Mouse (Mus musculus): ENCODE measurements around the gene Nmnat2. TPM values are rescaled to one million over a fixed set of nuclear protein-coding genes. Genes with fewer than 3 reads are reported as not detected.

The Nmnat2 gene
- polyA plus RNA-seq, 1 experiment from 2014 or later = 47.7 TPM

DNA sequence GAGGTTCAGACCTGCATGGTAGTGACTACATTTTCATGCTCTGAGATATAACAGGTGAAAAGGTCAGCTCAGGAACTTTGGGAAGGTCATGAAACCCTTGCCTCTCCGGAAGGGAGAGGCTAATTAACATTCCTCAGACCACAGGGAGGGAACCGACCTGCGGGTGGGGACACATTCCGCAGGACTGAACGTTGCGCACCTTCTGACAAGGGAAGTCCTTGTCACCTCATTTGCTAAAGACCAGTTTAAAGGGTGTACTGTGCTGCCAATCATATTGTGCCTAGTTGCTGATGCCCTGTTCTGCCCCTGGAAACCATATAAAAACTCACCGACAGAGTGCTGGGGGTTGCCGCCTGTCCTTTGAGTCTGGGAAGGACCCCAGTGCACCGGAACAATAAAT, 54.5 kb downstream of the Nmnat2 start:
- no peak overlapping the region for H3K4me2 ChIP-seq (ENCODE audit: low read depth)
- H3K27me3 ChIP-seq (ENCODE audit: control insufficient read depth, insufficient read depth, low read length) = no peaks in the 10 kb centered on the region
- 55% methylated on average over 9 of the region's 9 CpGs for WGBS
- H3K9ac ChIP-seq (ENCODE audit: low read length) = no peak overlapping the region
- H3K36me3 ChIP-seq (ENCODE audit: control insufficient read depth, insufficient read depth, low read length) = no peaks in the 10 kb centered on the region
- H3K4me3 ChIP-seq (ENCODE audit: low read depth, low read length) = no peak overlapping the region
- DNase-seq (ENCODE audit: low spot score) = no peak
- H3K27ac ChIP-seq (ENCODE audit: low read depth, low read length) = no peak overlapping the region
- H3K9me3 ChIP-seq (ENCODE audit: control insufficient read depth, low read length) = no peaks in the 10 kb centered on the region
- H3K4me1 ChIP-seq (ENCODE audit: control insufficient read depth, insufficient read depth, low read length) = peaks cover 5% of the 10 kb centered on the region
- ATAC-seq (ENCODE audit: insufficient read depth, low FRiP score, low TSS enrichment) = no peak

- no peak overlapping the region for H3K27ac ChIP-seq (ENCODE audit: low read depth, low read length)
- no peaks in the 10 kb centered on the region for H3K27me3 ChIP-seq (ENCODE audit: control insufficient read depth, insufficient read depth, low read length)
- H3K4me2 ChIP-seq (ENCODE audit: low read depth) = no peak overlapping the region
- ATAC-seq (ENCODE audit: insufficient read depth, low FRiP score, low TSS enrichment) (no peak), DNase-seq (ENCODE audit: low spot score) (no peak)
- no peak overlapping the region for H3K4me3 ChIP-seq (ENCODE audit: low read depth, low read length)
- H3K9me3 ChIP-seq (ENCODE audit: control insufficient read depth, low read length) = no peaks in the 10 kb centered on the region
- H3K9ac ChIP-seq (ENCODE audit: low read length) = no peak overlapping the region
- H3K36me3 ChIP-seq (ENCODE audit: control insufficient read depth, insufficient read depth, low read length) = no peaks in the 10 kb centered on the region
- WGBS = 80% methylated on average over 13 of the region's 13 CpGs
- peaks cover 16% of the 10 kb centered on the region for H3K4me1 ChIP-seq (ENCODE audit: control insufficient read depth, insufficient read depth, low read length)
Measured at GRCm38 (mm10) chr1:153010353-153011351, 55.9 kb downstream of the Nmnat2 start.

GRCm38 (mm10) chr1:153011544-153011943, 56.8 kb downstream of the Nmnat2 start:
- Histone ChIP-seq H3K27ac (ENCODE audit: low read depth, low read length) (no peak overlapping the region), H3K4me2 (ENCODE audit: low read depth) (no peak overlapping the region), H3K9ac (ENCODE audit: low read length) (no peak overlapping the region), H3K36me3 (ENCODE audit: control insufficient read depth, insufficient read depth, low read length) (no peaks in the 10 kb centered on the region), H3K4me3 (ENCODE audit: low read depth, low read length) (no peak overlapping the region), H3K9me3 (ENCODE audit: control insufficient read depth, low read length) (no peaks in the 10 kb centered on the region), H3K27me3 (ENCODE audit: control insufficient read depth, insufficient read depth, low read length) (no peaks in the 10 kb centered on the region), H3K4me1 (ENCODE audit: control insufficient read depth, insufficient read depth, low read length) (peaks cover 20% of the 10 kb centered on the region)
- DNase-seq (ENCODE audit: low spot score) = no peak
- peak; percentile 24; the same call in 1 of the 2 replicates for ATAC-seq (ENCODE audit: insufficient read depth, low FRiP score, low TSS enrichment)
- WGBS = 88% methylated on average over 6 of the region's 6 CpGs

DNA sequence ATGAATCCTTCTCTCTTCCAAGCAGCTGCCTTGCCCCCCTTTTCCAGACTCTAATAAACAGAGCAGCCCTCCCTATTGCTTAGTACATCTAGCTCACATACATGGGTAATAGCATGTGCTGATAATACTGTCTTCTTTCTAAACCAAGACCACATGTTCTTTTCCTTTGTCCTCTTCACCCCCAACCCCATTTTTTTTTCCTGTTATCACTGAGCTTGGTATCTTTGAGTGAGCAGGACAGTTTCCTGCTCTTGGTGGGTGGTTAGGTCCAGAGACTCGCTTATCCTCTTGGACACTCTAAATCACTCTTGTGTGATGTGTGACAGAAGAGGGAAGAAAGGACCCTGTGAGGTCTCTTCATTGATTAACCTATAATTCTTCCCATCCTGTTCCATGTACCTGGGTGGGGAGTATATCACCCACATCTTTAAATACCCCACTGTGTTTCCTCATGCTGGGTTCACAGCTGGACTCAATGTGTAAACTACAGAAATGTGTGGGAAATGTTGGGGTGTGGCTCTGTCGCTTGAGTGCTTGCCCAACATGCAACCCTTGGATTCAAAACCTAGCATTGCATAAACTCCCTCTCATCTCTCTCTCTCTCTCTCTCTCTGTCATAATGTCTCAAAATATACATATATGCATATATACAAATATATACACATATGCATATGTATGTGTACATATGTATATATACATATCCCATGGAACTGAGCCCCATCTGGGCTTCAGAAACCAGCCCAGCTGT, 58.9 kb downstream of the Nmnat2 start:
- H3K36me3 ChIP-seq (ENCODE audit: control insufficient read depth, insufficient read depth, low read length) = no peaks in the 10 kb centered on the region
- peak overlapping the region; percentile 72; the same call in 1 of the 2 replicates for H3K27ac ChIP-seq (ENCODE audit: low read depth, low read length)
- no peak for DNase-seq (ENCODE audit: low spot score)
- H3K4me2 ChIP-seq (ENCODE audit: low read depth) = no peak overlapping the region
- no peak for ATAC-seq (ENCODE audit: insufficient read depth, low FRiP score, low TSS enrichment)
- H3K4me1 ChIP-seq (ENCODE audit: control insufficient read depth, insufficient read depth, low read length) = peaks cover 21% of the 10 kb centered on the region
- no peak overlapping the region for H3K4me3 ChIP-seq (ENCODE audit: low read depth, low read length)
- H3K27me3 ChIP-seq (ENCODE audit: control insufficient read depth, insufficient read depth, low read length) = no peaks in the 10 kb centered on the region
- WGBS = 83% methylated on average over 2 of the region's 2 CpGs
- H3K9me3 ChIP-seq (ENCODE audit: control insufficient read depth, low read length) = no peaks in the 10 kb centered on the region
- no peak overlapping the region for H3K9ac ChIP-seq (ENCODE audit: low read length)

GRCm38 (mm10) chr1:153014431-153015186, 59.8 kb downstream of the Nmnat2 start:
- peak overlapping the region; percentile 72 for H3K27ac ChIP-seq (ENCODE audit: low read depth, low read length)
- DNase-seq (ENCODE audit: low spot score) = no peak
- H3K4me2 ChIP-seq (ENCODE audit: low read depth) = no peak overlapping the region

DNA sequence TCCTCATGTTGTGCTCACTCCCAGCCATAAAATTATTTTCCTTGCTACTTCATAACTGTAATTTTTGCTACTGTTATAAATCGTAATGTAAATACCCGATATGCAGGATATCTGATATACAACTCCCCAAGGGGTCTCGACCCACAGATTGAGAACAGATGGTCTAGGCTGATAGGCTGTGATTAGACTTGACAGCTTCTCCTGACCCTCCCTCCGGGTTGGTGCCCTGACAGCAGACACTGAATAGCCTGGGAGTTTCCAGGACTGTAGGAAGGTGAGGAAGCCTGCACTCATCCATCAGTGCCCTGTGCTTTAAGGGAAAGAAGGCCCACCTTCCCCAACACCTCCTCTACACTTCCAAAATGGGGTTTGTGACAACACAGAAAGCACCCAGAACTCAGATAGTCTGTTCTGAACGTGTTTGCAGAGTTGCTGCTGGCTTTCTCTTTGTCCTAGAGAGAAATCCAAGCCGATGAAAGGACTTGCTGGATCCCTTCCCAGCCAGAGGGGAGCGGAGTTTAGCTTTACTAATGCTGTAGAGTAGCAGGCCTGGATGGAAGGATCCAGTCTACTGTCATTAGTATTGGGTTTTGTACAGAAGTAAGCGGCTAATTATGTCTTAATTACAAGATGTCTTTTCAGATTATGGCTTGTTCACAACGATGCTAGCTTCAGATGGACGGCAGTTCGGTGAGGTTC, 61.8 kb downstream of the Nmnat2 start:
- DNase-seq (ENCODE audit: low spot score) (no peak), ATAC-seq (ENCODE audit: insufficient read depth, low FRiP score, low TSS enrichment) (no peak)
- WGBS = 71% methylated on average over 11 of the region's 11 CpGs

More at GRCm38 (mm10) chr1:153014431-153015186, 59.8 kb downstream of the Nmnat2 start:
- peak; percentile 24; the same call in 1 of the 2 replicates for ATAC-seq (ENCODE audit: insufficient read depth, low FRiP score, low TSS enrichment)
- Histone ChIP-seq H3K4me1 (ENCODE audit: control insufficient read depth, insufficient read depth, low read length) (peaks cover 21% of the 10 kb centered on the region), H3K4me3 (ENCODE audit: low read depth, low read length) (no peak overlapping the region), H3K9me3 (ENCODE audit: control insufficient read depth, low read length) (no peaks in the 10 kb centered on the region), H3K27me3 (ENCODE audit: control insufficient read depth, insufficient read depth, low read length) (no peaks in the 10 kb centered on the region), H3K36me3 (ENCODE audit: control insufficient read depth, insufficient read depth, low read length) (no peaks in the 10 kb centered on the region), H3K9ac (ENCODE audit: low read length) (no peak overlapping the region)
- WGBS = 31% methylated on average over 14 of the region's 14 CpGs

DNA sequence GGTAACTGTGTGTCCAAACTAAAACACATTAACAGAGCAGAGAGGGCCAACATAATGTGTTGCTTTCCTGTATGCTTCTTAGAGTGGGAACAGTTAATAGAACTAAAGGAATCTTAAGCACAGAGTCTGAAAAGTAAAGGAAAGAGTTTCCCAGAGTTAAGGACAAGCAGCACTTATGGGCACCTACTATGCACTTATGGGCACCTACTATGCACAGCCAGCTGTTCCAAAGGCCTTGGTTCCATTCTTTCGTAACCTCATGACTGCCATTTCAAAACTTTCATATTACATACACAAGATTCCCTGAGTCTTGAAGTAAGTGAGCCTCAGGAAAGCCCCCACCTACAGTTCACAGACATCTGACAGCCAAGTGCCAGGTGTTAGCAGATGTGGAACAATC, 64.3 kb downstream of the Nmnat2 start:
- peaks cover 18% of the 10 kb centered on the region for H3K4me1 ChIP-seq (ENCODE audit: control insufficient read depth, insufficient read depth, low read length)
- H3K27me3 ChIP-seq (ENCODE audit: control insufficient read depth, insufficient read depth, low read length) = no peaks in the 10 kb centered on the region
- H3K9ac ChIP-seq (ENCODE audit: low read length) = no peak overlapping the region
- H3K36me3 ChIP-seq (ENCODE audit: control insufficient read depth, insufficient read depth, low read length) = no peaks in the 10 kb centered on the region
- no peaks in the 10 kb centered on the region for H3K9me3 ChIP-seq (ENCODE audit: control insufficient read depth, low read length)
- no peak overlapping the region for H3K4me3 ChIP-seq (ENCODE audit: low read depth, low read length)
- no peak overlapping the region for H3K4me2 ChIP-seq (ENCODE audit: low read depth)
- DNase-seq (ENCODE audit: low spot score) (no peak), ATAC-seq (ENCODE audit: insufficient read depth, low FRiP score, low TSS enrichment) (no peak)
- H3K27ac ChIP-seq (ENCODE audit: low read depth, low read length) = no peak overlapping the region
- 100% methylated on average over 1 of the region's 1 CpGs for WGBS

More for the DNA sequence above, 61.8 kb downstream of the Nmnat2 start:
- no peaks in the 10 kb centered on the region for H3K27me3 ChIP-seq (ENCODE audit: control insufficient read depth, insufficient read depth, low read length)
- H3K4me1 ChIP-seq (ENCODE audit: control insufficient read depth, insufficient read depth, low read length) = peaks cover 21% of the 10 kb centered on the region
- H3K9me3 ChIP-seq (ENCODE audit: control insufficient read depth, low read length) = no peaks in the 10 kb centered on the region
- no peak overlapping the region for H3K4me2 ChIP-seq (ENCODE audit: low read depth)
- H3K4me3 ChIP-seq (ENCODE audit: low read depth, low read length) = no peak overlapping the region
- no peaks in the 10 kb centered on the region for H3K36me3 ChIP-seq (ENCODE audit: control insufficient read depth, insufficient read depth, low read length)
- H3K9ac ChIP-seq (ENCODE audit: low read length) = no peak overlapping the region
- H3K27ac ChIP-seq (ENCODE audit: low read depth, low read length) = no peak overlapping the region

- H3K4me1 ChIP-seq (ENCODE audit: control insufficient read depth, insufficient read depth, low read length) = peaks cover 13% of the 10 kb centered on the region
- H3K4me3 ChIP-seq (ENCODE audit: low read depth, low read length) = no peak overlapping the region
- H3K36me3 ChIP-seq (ENCODE audit: control insufficient read depth, insufficient read depth, low read length) = no peaks in the 10 kb centered on the region
- no peak overlapping the region for H3K9ac ChIP-seq (ENCODE audit: low read length)
- H3K4me2 ChIP-seq (ENCODE audit: low read depth) = no peak overlapping the region
- H3K27me3 ChIP-seq (ENCODE audit: control insufficient read depth, insufficient read depth, low read length) = no peaks in the 10 kb centered on the region
- ATAC-seq (ENCODE audit: insufficient read depth, low FRiP score, low TSS enrichment) (no peak), DNase-seq (ENCODE audit: low spot score) (no peak)
- WGBS = 79% methylated on average over 3 of the region's 3 CpGs
- H3K9me3 ChIP-seq (ENCODE audit: control insufficient read depth, low read length) = no peaks in the 10 kb centered on the region
- no peak overlapping the region for H3K27ac ChIP-seq (ENCODE audit: low read depth, low read length)
Measured at GRCm38 (mm10) chr1:153019623-153020022, 64.8 kb downstream of the Nmnat2 start.
